16 mouse cellular contexts compared by ENCODE assay signal in the genomic region with DNA sequence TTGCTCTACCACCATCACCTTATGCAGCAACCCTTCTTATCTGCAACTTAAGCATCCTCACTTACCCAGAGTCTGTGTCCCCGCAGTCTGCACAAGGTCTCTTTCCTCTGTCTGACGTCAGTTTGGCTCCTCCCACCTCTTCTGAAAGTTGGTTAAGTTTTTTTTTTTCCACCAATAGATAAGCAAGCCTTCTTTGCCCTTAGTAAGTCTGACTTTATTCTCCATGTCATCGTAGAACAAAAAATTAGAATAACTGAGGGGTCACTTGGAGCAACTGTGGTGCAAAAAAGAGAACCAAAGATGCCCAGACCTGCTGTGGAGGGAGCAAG.
"Had no signal": no experiment of that assay in that cellular context is flagged by ENCODE, and none has a peak within 500 bp of the region (broad histone marks: within the 10 kb centered on the region; RNA-seq: fewer than 3 reads in every experiment).

No protein-coding gene starts in this region.

- H3K9me3 ChIP-seq: liver, embryonic 13.5 days; liver, embryonic 15.5 days; midbrain, embryonic 13.5 days; midbrain, embryonic 15.5 days; neural tube, embryonic 12.5 days; stomach, embryonic 15.5 days had no signal

- ATAC-seq: liver, postnatal 0 days; midbrain, embryonic 13.5 days; midbrain, embryonic 15.5 days had no signal

- H3K4me3 ChIP-seq: liver, embryonic 13.5 days; liver, embryonic 15.5 days; megakaryocyte, embryonic 14.5 days; midbrain, embryonic 13.5 days; midbrain, embryonic 15.5 days; neural tube, embryonic 12.5 days; stomach, embryonic 15.5 days had no signal

- H3K4me2 ChIP-seq: liver, embryonic 11.5 days; liver, embryonic 13.5 days; liver, embryonic 15.5 days; midbrain, embryonic 11.5 days; midbrain, embryonic 13.5 days; midbrain, embryonic 15.5 days; neural tube, embryonic 12.5 days; stomach, embryonic 15.5 days had no signal

- H3K36me3 ChIP-seq: liver, embryonic 13.5 days; liver, embryonic 15.5 days; midbrain, embryonic 13.5 days; midbrain, embryonic 15.5 days; neural tube, embryonic 12.5 days; stomach, embryonic 15.5 days had no signal

- H3K27ac ChIP-seq: liver, embryonic 13.5 days; liver, embryonic 15.5 days; macrophage; midbrain, embryonic 13.5 days; midbrain, embryonic 15.5 days; neural tube, embryonic 12.5 days; stomach, embryonic 15.5 days; stomach, postnatal 0 days had no signal

- H3K9ac ChIP-seq: liver, embryonic 13.5 days; liver, embryonic 15.5 days; liver, postnatal 0 days; midbrain, embryonic 13.5 days; midbrain, embryonic 15.5 days; neural tube, embryonic 12.5 days; stomach, embryonic 15.5 days had no signal

- H3K4me1 ChIP-seq: liver, embryonic 13.5 days; liver, embryonic 15.5 days; megakaryocyte, embryonic 14.5 days; midbrain, embryonic 13.5 days; midbrain, embryonic 15.5 days; neural tube, embryonic 12.5 days; stomach, embryonic 15.5 days had no signal

- DNase-seq: liver, embryonic 13.5 days; liver, postnatal 0 days; right cerebral cortex, postnatal 14 days; thymus, adult 2 months; thymus, postnatal 25 days; thymus, postnatal 4 days had no signal

- H3K27me3 ChIP-seq: liver, embryonic 13.5 days; liver, embryonic 15.5 days; megakaryocyte, embryonic 14.5 days; midbrain, embryonic 13.5 days; midbrain, embryonic 15.5 days; neural tube, embryonic 12.5 days; stomach, embryonic 15.5 days had no signal
